Mouse (Mus musculus) olfactory bulb, adult 2 months (tissue): ENCODE measurements around the gene Eif2a. TPM values are rescaled to one million over a fixed set of nuclear protein-coding genes. Genes with fewer than 3 reads are reported as not detected.

Source experiments
- H3K27ac ChIP-seq: fragments of 200-500 bp; 2 replicates; pipeline ENCODE4 v1.5.1; 2012; ENCODE audit warnings: low read depth, low read length; ENCODE audit not compliant: insufficient read depth
- H3K4me1 ChIP-seq: fragments of 200-500 bp; 2 replicates; pipeline ENCODE4 v1.6.1; 2012; ENCODE audit warnings: low read length; ENCODE audit not compliant: control insufficient read depth, insufficient read depth
- H3K4me3 ChIP-seq: fragments of 200-500 bp; 2 replicates; pipeline ENCODE4 v1.5.1; 2012; ENCODE audit warnings: mild to moderate bottlenecking, low read depth, low read length, moderate library complexity; ENCODE audit not compliant: insufficient read depth
- CTCF ChIP-seq: fragments of 200-500 bp; IDR thresholded peaks from 2 replicates; pipeline ENCODE4 v1.5.1; 2012; ENCODE audit warnings: low read depth, mild to moderate bottlenecking, low read length, moderate library complexity; ENCODE audit not compliant: insufficient read depth
- POLR2A ChIP-seq: fragments of 200-500 bp; IDR thresholded peaks from 2 replicates; pipeline ENCODE4 v1.6.1; 2012; ENCODE audit warnings: mild to moderate bottlenecking, low read depth, low read length, moderate library complexity; ENCODE audit not compliant: insufficient read depth
- WGBS: fragments of 180-500 bp; shearing (Covaris S2); methylation state at CpG from one replicate; pipeline ENCODE4 v1.1.7; 2018; 5-methylcytosine and 5-hydroxymethylcytosine counted together
- polyA plus RNA-seq: library from polyadenylated mRNA; stranded (reverse); fragments of >200 nt; gene quantifications from 2 replicates; pipeline ENCODE4 v1.2.4, GENCODE M21; 2012; ENCODE audit warnings: low replicate concordance; ENCODE audit not compliant: missing spikeins, insufficient read depth, insufficient read length

Eif2a gene
- not detected in 2 replicates for polyA plus RNA-seq

GRCm38 (mm10) chr3:58525652-58526407, at the start of gene Eif2a, which contains the start of gene Serp1:
Gene Eif2a (plus strand): TSS chr3:58525821.
Gene Serp1 (minus strand): TSS chr3:58525892.
- TF ChIP-seq POLR2A (peak; percentile 70; the same call in 1 of the 2 replicates), CTCF (no peak)
- Histone ChIP-seq H3K4me3 (peak within 1 kb of the TSS; percentile 91), H3K27ac (peak within 1 kb of the TSS; percentile 85), H3K4me1 (no peaks in the 10 kb centered on the region)
- WGBS, result under 1% methylated on average over 57 of the region's 57 CpGs

DNA sequence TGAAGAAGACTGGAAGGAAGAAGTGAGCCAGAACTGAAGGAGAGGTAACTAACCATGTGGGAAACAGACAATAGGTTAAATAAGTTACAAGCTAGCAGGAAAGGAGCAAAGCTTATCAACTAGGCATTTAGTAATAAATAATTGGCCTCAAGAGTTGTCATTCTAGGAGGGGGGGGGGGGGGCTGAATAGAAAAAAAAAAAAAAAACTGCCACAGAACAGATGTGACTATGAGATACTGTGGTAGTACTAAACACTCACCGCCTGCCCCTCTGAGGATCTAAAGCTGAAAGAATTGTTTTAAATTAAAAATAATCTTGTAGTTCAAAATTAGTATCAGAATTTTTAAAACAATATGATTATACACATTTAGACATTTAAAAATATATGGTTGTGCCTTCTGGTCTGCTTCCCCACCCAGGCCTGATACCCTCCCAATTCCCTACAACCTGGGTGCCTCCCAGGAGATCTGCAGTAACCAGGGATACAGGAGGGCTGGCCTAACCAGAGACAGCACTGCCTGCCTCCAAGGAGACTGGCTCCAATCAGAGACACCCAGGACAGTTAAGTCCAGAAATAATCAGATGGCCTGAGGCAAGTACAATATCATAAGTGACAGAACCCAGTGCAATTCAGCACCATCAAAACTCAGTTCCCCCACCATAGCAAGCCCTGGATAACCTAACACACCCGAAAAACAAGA, 46.7 kb upstream of the Eif2a start:
- 87% methylated on average over 2 of the region's 2 CpGs for WGBS
- no peaks in the 10 kb centered on the region for H3K4me1 ChIP-seq
- no peak overlapping the region for H3K4me3 ChIP-seq
- no peak overlapping the region for H3K27ac ChIP-seq
- TF ChIP-seq CTCF, result no peak
- TF ChIP-seq POLR2A, result no peak

GRCm38 (mm10) chr3:58485883-58486282, 39.7 kb upstream of the Eif2a start:
- H3K4me3 ChIP-seq, result no peak overlapping the region
- H3K27ac ChIP-seq, result no peak overlapping the region
- TF ChIP-seq POLR2A, result no peak
- TF ChIP-seq CTCF, result no peak
- H3K4me1 ChIP-seq, result no peaks in the 10 kb centered on the region
- WGBS, result 70% methylated on average over 7 of the region's 7 CpGs

GRCm38 (mm10) chr3:58487121-58487520, 38.5 kb upstream of the Eif2a start:
- WGBS, result 78% methylated on average over 3 of the region's 3 CpGs
- no peak for TF ChIP-seq CTCF
- TF ChIP-seq POLR2A, result no peak
- no peak overlapping the region for H3K27ac ChIP-seq
- H3K4me1 ChIP-seq, result no peaks in the 10 kb centered on the region
- no peak overlapping the region for H3K4me3 ChIP-seq

DNA sequence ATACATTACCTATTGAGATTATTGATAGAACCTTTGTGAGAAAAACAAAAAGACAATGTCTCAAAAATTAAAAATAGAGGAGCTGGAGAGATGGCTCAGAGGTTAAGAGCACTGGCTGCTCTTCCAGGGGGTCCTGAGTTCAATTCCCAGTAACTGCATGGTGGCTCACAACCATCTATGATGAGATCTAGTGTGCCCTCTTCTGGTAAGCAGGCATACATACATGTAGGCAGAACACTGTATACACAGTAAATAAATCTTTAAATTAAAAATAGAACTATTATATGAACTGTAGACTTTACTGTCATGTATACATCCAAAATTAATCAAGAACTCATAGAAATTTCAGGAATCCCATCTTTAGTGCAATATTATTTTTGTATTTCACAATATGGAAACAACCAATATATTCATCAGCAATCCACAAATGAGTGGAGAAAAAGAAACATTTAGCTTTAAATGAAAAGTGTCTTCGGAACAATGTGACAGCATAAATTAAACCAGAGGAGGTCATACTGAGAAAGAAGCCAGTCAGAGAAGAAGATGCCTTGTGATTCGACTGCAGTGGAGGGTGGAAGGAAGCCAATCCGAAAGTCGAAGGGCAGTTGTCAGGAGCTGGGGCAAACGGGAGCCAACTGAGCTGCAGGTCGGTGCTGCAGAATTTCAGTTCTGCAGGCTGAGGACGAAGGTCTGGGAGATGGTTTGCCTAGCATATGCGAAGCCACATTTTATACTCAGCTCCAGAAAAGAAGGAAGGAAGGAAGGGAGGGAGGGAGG, 37.4 kb upstream of the Eif2a start:
- no peaks in the 10 kb centered on the region for H3K4me1 ChIP-seq
- TF ChIP-seq CTCF (no peak), POLR2A (no peak)
- WGBS, result 70% methylated on average over 8 of the region's 8 CpGs
- no peak overlapping the region for H3K4me3 ChIP-seq
- H3K27ac ChIP-seq, result no peak overlapping the region

- Histone ChIP-seq H3K4me1 (no peaks in the 10 kb centered on the region), H3K27ac (no peak overlapping the region), H3K4me3 (no peak overlapping the region)
- TF ChIP-seq POLR2A (no peak), CTCF (no peak)
- 55% methylated on average over 7 of the region's 7 CpGs for WGBS
These were observed 34.8 kb upstream of the Eif2a start for GRCm38 (mm10) chr3:58490787-58491186.

GRCm38 (mm10) chr3:58493621-58494020, 32.0 kb upstream of the Eif2a start:
- H3K4me1 ChIP-seq, result no peaks in the 10 kb centered on the region
- H3K27ac ChIP-seq, result no peak overlapping the region
- WGBS, result 83% methylated on average over 4 of the region's 4 CpGs
- H3K4me3 ChIP-seq, result no peak overlapping the region
- TF ChIP-seq CTCF (no peak), POLR2A (no peak)

DNA sequence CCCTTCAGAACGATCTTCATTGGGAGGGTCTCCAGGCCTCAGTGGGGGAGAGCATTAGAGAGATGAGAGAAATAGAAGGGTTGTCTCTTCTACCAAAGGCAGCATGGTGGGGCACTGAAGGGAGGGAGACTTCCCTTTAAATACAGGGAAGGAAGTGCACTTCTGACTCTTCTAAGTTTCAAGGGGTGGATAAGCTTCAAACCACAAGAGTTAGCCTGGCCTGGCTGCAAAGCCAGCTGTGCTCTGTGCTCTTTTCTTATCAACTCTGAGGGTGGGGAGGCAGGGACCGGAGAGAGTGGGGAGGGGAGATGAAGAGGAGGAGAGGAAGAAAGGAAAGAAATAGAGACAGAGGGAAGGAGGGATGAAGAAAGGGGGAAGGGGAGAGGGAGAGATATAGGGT, 23.7 kb upstream of the Eif2a start:
- no peak overlapping the region for H3K4me3 ChIP-seq
- WGBS, result 66% methylated on average over 2 of the region's 2 CpGs
- H3K4me1 ChIP-seq, result no peaks in the 10 kb centered on the region
- no peak for TF ChIP-seq CTCF
- TF ChIP-seq POLR2A, result no peak
- no peak overlapping the region for H3K27ac ChIP-seq
